Mouse (Mus musculus): ENCODE measurements at regions not wholly inside any gene's neighbourhood (a gene's known extent, or its start where the extent isn't known, plus 50 kb on each side); places are given as distances from the start of the nearest gene placed in this dataset.
"Not testable (repeated sequence)": the region's sequence is repeated elsewhere in the genome, so short reads cannot be mapped to it uniquely, and the experiment has no call there.

- not testable (repeated sequence) for H3K27ac ChIP-seq; ATAC-seq (ENCODE audit: insufficient read depth, low FRiP score, low read depth); H3K4me3 ChIP-seq (replicated peaks); H3K9ac ChIP-seq; H3K27me3 ChIP-seq (replicated peaks); H3K4me2 ChIP-seq; H3K9me3 ChIP-seq; H3K36me3 ChIP-seq
- peaks cover 11% of the 10 kb centered on the region; the same call in 1 of the 2 replicates for H3K4me1 ChIP-seq
Observed at GRCm38 (mm10) chr10:118922120-118922519, 52.1 kb upstream of the Dyrk2 start.
